Mouse (Mus musculus) duodenum, adult 2 months (tissue): ENCODE measurements around the gene Zdhhc14. TPM values are rescaled to one million over a fixed set of nuclear protein-coding genes. Genes with fewer than 3 reads are reported as not detected.

ENCODE experiments used
- polyA plus RNA-seq: library from polyadenylated mRNA; depleted of rRNA; stranded (reverse); fragments of >200 nt; gene quantifications from 2 replicates; pipeline ENCODE4 v1.2.3, GENCODE M21; 2012; ENCODE audit warnings: low replicate concordance; rRNA removed

The Zdhhc14 gene
- 2.7 and 2.9 TPM in 2 replicates for polyA plus RNA-seq

DNA sequence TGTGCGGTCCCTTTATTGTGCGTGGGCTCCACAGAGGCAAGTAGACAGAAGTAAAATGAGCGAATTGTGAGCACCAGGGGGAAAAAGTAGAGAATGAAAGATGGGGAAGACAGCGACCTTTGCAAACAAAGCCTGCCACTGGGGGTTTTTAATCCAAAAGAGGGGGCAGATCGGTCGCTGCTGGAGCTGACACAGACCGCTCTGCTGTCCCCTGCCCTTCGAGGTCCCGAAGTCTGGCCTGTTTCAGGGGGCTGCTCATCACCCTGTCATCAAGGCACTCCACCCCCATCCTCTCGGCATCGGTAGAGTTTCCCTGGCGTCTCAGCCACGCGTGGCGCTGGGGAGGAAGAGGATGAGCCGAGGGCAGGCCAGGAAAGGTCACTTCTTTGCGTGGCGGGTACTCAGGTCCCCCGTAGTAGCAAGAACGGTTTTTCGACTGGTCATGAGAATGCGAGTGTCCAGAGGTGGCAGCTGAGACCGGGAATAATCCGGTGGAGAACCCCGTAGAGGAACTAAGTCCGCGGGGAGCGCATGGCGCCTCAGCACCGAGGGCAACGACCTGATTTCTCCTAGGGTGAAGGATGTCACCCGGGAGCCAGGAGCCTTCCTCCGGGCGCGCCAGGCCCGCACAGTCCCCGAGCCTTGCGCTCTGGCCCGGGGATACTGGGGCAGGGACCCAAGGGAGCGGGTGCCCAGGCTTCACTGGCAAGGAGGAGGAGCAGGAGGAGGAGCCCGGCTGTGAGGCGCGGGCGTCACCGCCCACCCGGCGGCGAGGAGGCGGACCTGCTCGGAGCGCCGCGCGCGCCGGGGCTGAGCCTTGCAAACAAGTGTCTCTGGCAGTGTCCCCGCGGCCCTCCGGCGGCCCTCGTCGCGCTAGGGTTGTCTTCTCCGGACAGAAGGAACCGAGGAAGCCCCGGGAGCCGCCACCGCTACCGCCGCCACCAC, at the start of gene Zdhhc14:
Gene Zdhhc14, plus strand, starts transcription at position 757 of the 945 bp plus-strand sequence.

Other genes starting within 250 kb of the Zdhhc14 start
- gene Ldhal6b, start 73.8 kb upstream of the Zdhhc14 start, polyA plus RNA-seq = 0.06 and 0.09 TPM in 2 replicates
- gene Tmem242, start 52.3 kb upstream of the Zdhhc14 start, polyA plus RNA-seq = 3.3 and 5.9 TPM in 2 replicates